Comparison of ENCODE assay signal across 17 mouse cellular contexts in genomic region chr17:48968304-48968703, GRCm38 (mm10). TPM values are rescaled to one million over a fixed set of nuclear protein-coding genes. Genes with fewer than 3 reads are reported as not detected.
"Had no signal": no experiment of that assay in that cellular context is flagged by ENCODE, and none has a peak within 500 bp of the region (broad histone marks: within the 10 kb centered on the region; RNA-seq: fewer than 3 reads in every experiment).

No protein-coding gene starts in this region.

- DNase-seq: lung, adult 18-20 months; midbrain, embryonic 14.5 days; retina, postnatal 1 day; right cerebral cortex, postnatal 14 days; thymus, adult 2 months; thymus, postnatal 25 days; thymus, postnatal 4 days had no signal

- H3K27ac ChIP-seq: liver, embryonic 14.5 days; midbrain, embryonic 10.5 days; midbrain, embryonic 12.5 days; neural tube, embryonic 13.5 days; neural tube, embryonic 15.5 days; stomach, embryonic 15.5 days; stomach, postnatal 0 days had no signal

- H3K4me3 ChIP-seq: midbrain, embryonic 10.5 days; midbrain, embryonic 12.5 days; myocyte; neural tube, embryonic 13.5 days; neural tube, embryonic 15.5 days; stomach, embryonic 15.5 days had no signal

RNA-seq across cellular contexts. Expression of gene Lrfn2, which starts 36.1 kb away (rescaled TPM):
- total RNA-seq: megakaryocyte, adult 5-6 weeks; megakaryocyte-erythroid progenitor cell, adult 5-6 weeks had no signal
